Mouse (Mus musculus) adrenal gland (tissue): ENCODE measurements around the gene Lrfn1.

Experiments used
- intact Hi-C: fragments of 180-260 bp; cut with DNase I; formaldehyde crosslinking; loops from one replicate; pipeline ENCODE4 v1.15.1; 2025
- long read RNA-seq, 2 experiments: library from polyadenylated mRNA; unstranded; transcript quantifications; one replicate each; pipeline ENCODE4 v2.0.0; 2020; ENCODE audit warnings: borderline replicate concordance in 1 of 2; ENCODE audit not compliant: insufficient replicate concordance in 1 of 2

The Lrfn1 gene
- long read RNA-seq, experiment 1, partial matches to known transcripts, result 0 of 3 reads
- long read RNA-seq, experiment 1, other reads (novel, unspliced or antisense), result 2 of 3 reads
- long read RNA-seq, experiment 2, result 0 reads

- intact Hi-C loops, result no loop called here
Observed at GRCm38 (mm10) chr7:28451531-28452360, at the start of gene Lrfn1. Gene Lrfn1, plus strand, starts transcription at chr7:28451980.

- intact Hi-C loops, result no loop called here
Observed at GRCm38 (mm10) chr7:28410841-28411475, 40.8 kb upstream of the Lrfn1 start.

GRCm38 (mm10) chr7:28412826-28413225, 39.0 kb upstream of the Lrfn1 start:
- intact Hi-C loops, result no loop called here

GRCm38 (mm10) chr7:28417368-28417767, 34.4 kb upstream of the Lrfn1 start:
- intact Hi-C loops, result no loop called here

- intact Hi-C loops, result no loop called here
Observed at GRCm38 (mm10) chr7:28418096-28418670, 33.6 kb upstream of the Lrfn1 start.

GRCm38 (mm10) chr7:28419416-28419815, 32.4 kb upstream of the Lrfn1 start:
- intact Hi-C loops, result no loop called here

GRCm38 (mm10) chr7:28423018-28423417, 28.8 kb upstream of the Lrfn1 start:
- intact Hi-C loops, result no loop called here

GRCm38 (mm10) chr7:28427738-28428137, 24.0 kb upstream of the Lrfn1 start:
- intact Hi-C loops, result no loop called here

- intact Hi-C loops, result no loop called here
Observed at GRCm38 (mm10) chr7:28430512-28430911, 21.3 kb upstream of the Lrfn1 start.

- intact Hi-C loops, result no loop called here
Observed at GRCm38 (mm10) chr7:28432252-28432651, 19.5 kb upstream of the Lrfn1 start.

GRCm38 (mm10) chr7:28435660-28436259, 16.0 kb upstream of the Lrfn1 start:
- intact Hi-C loops, result no loop called here

GRCm38 (mm10) chr7:28436271-28436904, 15.4 kb upstream of the Lrfn1 start:
- intact Hi-C loops, result no loop called here

- intact Hi-C loops, result no loop called here
Observed at GRCm38 (mm10) chr7:28436932-28437570, 14.7 kb upstream of the Lrfn1 start, which contains the start of gene Gmfg. Gene Gmfg, plus strand, starts transcription at chr7:28437447.

GRCm38 (mm10) chr7:28437964-28438363, 13.8 kb upstream of the Lrfn1 start:
- intact Hi-C loops, result no loop called here

GRCm38 (mm10) chr7:28438771-28439170, 13.0 kb upstream of the Lrfn1 start:
- intact Hi-C loops, result no loop called here

GRCm38 (mm10) chr7:28440739-28441138, 11.0 kb upstream of the Lrfn1 start:
- intact Hi-C loops, result no loop called here

- intact Hi-C loops, result no loop called here
Observed at GRCm38 (mm10) chr7:28441776-28442485, 9.8 kb upstream of the Lrfn1 start.

GRCm38 (mm10) chr7:28442688-28443087, 9.1 kb upstream of the Lrfn1 start:
- intact Hi-C loops, result no loop called here

- intact Hi-C loops, result no loop called here
Observed at GRCm38 (mm10) chr7:28444344-28444974, 7.3 kb upstream of the Lrfn1 start.
